Mouse (Mus musculus) yolk sac, embryonic 10.5 days (tissue): ENCODE results near the gene H2-Ab1.

Experiments used
- DNase-seq: peaks from one replicate; pipeline ENCODE4 v3.0.0-alpha.2; 2017; ENCODE audit warnings: low spot score

The H2-Ab1 gene

GRCm38 (mm10) chr17:34285848-34286247 is 28.4 kb downstream of the H2-Ab1 start:
- DNase-seq, result no peak

GRCm38 (mm10) chr17:34286501-34286900 is 29.0 kb downstream of the H2-Ab1 start:
- DNase-seq, result no peak

- DNase-seq, result no peak
Observed at GRCm38 (mm10) chr17:34286999-34287398, 29.5 kb downstream of the H2-Ab1 start.

- peak; percentile 11 for DNase-seq
Observed at GRCm38 (mm10) chr17:34287648-34288047, 30.2 kb downstream of the H2-Ab1 start, which contains the start of gene H2-Aa. TSS of gene H2-Aa (minus strand) at chr17:34287823.

GRCm38 (mm10) chr17:34288131-34288530 is 30.6 kb downstream of the H2-Ab1 start:
- DNase-seq, result no peak

GRCm38 (mm10) chr17:34291609-34292008 is 34.1 kb downstream of the H2-Ab1 start:
- peak; percentile 40 for DNase-seq

- no peak for DNase-seq
Observed at GRCm38 (mm10) chr17:34292570-34292969, 35.1 kb downstream of the H2-Ab1 start.

GRCm38 (mm10) chr17:34293533-34293932 is 36.0 kb downstream of the H2-Ab1 start:
- DNase-seq, result no peak

GRCm38 (mm10) chr17:34294249-34294648 is 36.8 kb downstream of the H2-Ab1 start:
- no peak for DNase-seq

GRCm38 (mm10) chr17:34295307-34295706 is 37.8 kb downstream of the H2-Ab1 start:
- no peak for DNase-seq

GRCm38 (mm10) chr17:34295891-34296794 is 38.7 kb downstream of the H2-Ab1 start:
- peak; percentile 11 for DNase-seq

- no peak for DNase-seq
Observed at GRCm38 (mm10) chr17:34299356-34299755, 41.9 kb downstream of the H2-Ab1 start.

- no peak for DNase-seq
Observed at GRCm38 (mm10) chr17:34300071-34300470, 42.6 kb downstream of the H2-Ab1 start.

GRCm38 (mm10) chr17:34300691-34301566 is 43.4 kb downstream of the H2-Ab1 start:
- no peak for DNase-seq

- DNase-seq, result no peak
Observed at GRCm38 (mm10) chr17:34301670-34302190, 44.2 kb downstream of the H2-Ab1 start.

GRCm38 (mm10) chr17:34303789-34304188 is 46.3 kb downstream of the H2-Ab1 start:
- no peak for DNase-seq

- DNase-seq, result peak; percentile 18
Observed at GRCm38 (mm10) chr17:34304751-34305150, 47.3 kb downstream of the H2-Ab1 start.

GRCm38 (mm10) chr17:34305380-34306030 is 48.0 kb downstream of the H2-Ab1 start, which contains the start of gene H2-Eb1:
TSS of gene H2-Eb1 (plus strand) at chr17:34305867.
- peak; percentile 41 for DNase-seq

GRCm38 (mm10) chr17:34306407-34306806 is 48.9 kb downstream of the H2-Ab1 start:
- no peak for DNase-seq

- DNase-seq, result no peak
Observed at GRCm38 (mm10) chr17:34307216-34307615, 49.7 kb downstream of the H2-Ab1 start.

- no peak for DNase-seq
Observed at GRCm38 (mm10) chr17:34308161-34308560, 50.7 kb downstream of the H2-Ab1 start.

- no peak for DNase-seq
Observed at GRCm38 (mm10) chr17:34309225-34309624, 51.7 kb downstream of the H2-Ab1 start.
